Comparison of ENCODE assay signal across 25 mouse cellular contexts in the genomic region with DNA sequence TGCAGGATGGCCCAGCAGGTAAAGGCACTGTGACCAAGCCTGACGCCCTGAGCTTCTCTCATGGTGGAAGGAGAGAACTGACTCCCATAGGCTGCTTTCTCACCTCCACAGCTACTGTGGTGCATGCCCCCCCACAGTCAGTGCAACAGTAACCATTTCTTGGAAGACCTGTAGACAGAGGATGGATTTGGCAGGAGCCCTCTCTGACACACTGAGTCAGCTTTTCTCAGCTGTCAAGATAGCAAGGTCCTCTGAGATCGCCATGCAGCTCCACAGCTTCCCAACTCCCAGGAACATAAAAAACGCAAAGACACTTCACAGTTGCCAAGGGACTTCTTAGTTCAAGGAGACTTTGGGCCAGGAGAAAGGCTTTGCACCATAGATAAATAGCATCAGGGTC. TPM values are rescaled to one million over a fixed set of nuclear protein-coding genes. Genes with fewer than 3 reads are reported as not detected.
DNase-seq lines count a peak whose midpoint lies in the region.
"Had no signal": no experiment of that assay in that cellular context is flagged by ENCODE, and none has a peak within 500 bp of the region (broad histone marks: within the 10 kb centered on the region; RNA-seq: fewer than 3 reads in every experiment).

No protein-coding gene starts in this region.

- H3K36me3 ChIP-seq in heart, embryonic 10.5 days = no peaks in the 10 kb centered on the region
- H3K36me3 ChIP-seq: heart, embryonic 15.5 days had no signal

- peak; percentile 52 for DNase-seq in adrenal gland, adult 8-10 months
- no peak for DNase-seq in adrenal gland, postnatal 25 days
- no peak for DNase-seq in heart, embryonic 10.5 days (ENCODE audit: low spot score)
- DNase-seq in heart, adult 9 months (ENCODE audit: low spot score in 2 of 2) = no peak
- DNase-seq in testis, postnatal 14 days (ENCODE audit: low spot score) = peak; percentile 58
- no peak for DNase-seq in testis, postnatal 10 days (ENCODE audit: low spot score)
- peak; percentile 51 to 58 for DNase-seq in adrenal gland, postnatal 36 days
- no peak for DNase-seq in cerebellum, adult 18-20 months
- DNase-seq: cerebellum, adult 9-10 months; cerebellum, postnatal 14 days; gastrocnemius, postnatal 10 days; gastrocnemius, postnatal 36 days; heart, adult 2 months; heart, postnatal 10 days; heart, postnatal 36 days; kidney, adult 2 months had no signal

- 64% methylated on average over 3 of the region's 3 CpGs for WGBS in heart, embryonic 10.5 days

- no peaks in the 10 kb centered on the region for H3K9me3 ChIP-seq in heart, embryonic 10.5 days
- H3K9me3 ChIP-seq: forebrain, embryonic 10.5 days; forebrain, embryonic 13.5 days; heart, embryonic 12.5 days; heart, embryonic 15.5 days; hindbrain, embryonic 10.5 days had no signal

- H3K27ac ChIP-seq in heart, embryonic 10.5 days = 0 out of 2 replicates have a peak overlapping the region, but pooled peaks have one; percentile 5
- H3K27ac ChIP-seq: forebrain, embryonic 10.5 days; forebrain, embryonic 13.5 days; heart, adult 2 months; heart, embryonic 15.5 days; hindbrain, embryonic 10.5 days; hindbrain, embryonic 14.5 days had no signal

- peaks cover 61% of the 10 kb centered on the region for H3K4me1 ChIP-seq in heart, embryonic 10.5 days

- H3K4me3 ChIP-seq in heart, embryonic 10.5 days = no peak overlapping the region
- H3K4me3 ChIP-seq: forebrain, embryonic 10.5 days; forebrain, embryonic 13.5 days; heart, adult 2 months; heart, embryonic 12.5 days; heart, embryonic 15.5 days; hindbrain, embryonic 10.5 days had no signal

- no peaks in the 10 kb centered on the region for H3K27me3 ChIP-seq in heart, embryonic 10.5 days (ENCODE audit: insufficient read depth, poor library complexity, severe bottlenecking)
- H3K27me3 ChIP-seq: forebrain, embryonic 13.5 days; heart, embryonic 12.5 days; heart, embryonic 15.5 days; Patski had no signal

RNA-seq across cellular contexts. Expression of a gene that starts 18.3 kb away (rescaled TPM):
- total RNA-seq in adrenal gland, adult 8-10 months (2022) = 10 to 100 TPM; 27.3 to 35.8 (median 30.6) TPM
- total RNA-seq in adrenal gland, postnatal 25 days (2021) = 22.3 and 24.9 TPM in 2 replicates
- 15.6 and 15.7 TPM in 2 replicates for polyA plus RNA-seq in heart, embryonic 10.5 days (2016; fragmentation: Nextera tagmentation; extraction: Ambion mirVana)
- total RNA-seq in adrenal gland, postnatal 36 days (2021) = 10 to 100 TPM; 23.6 to 24.4 TPM

RNA-seq across cellular contexts. Expression of a gene that starts 19.1 kb away (rescaled TPM):
- total RNA-seq in adrenal gland, adult 8-10 months (2022) = 10 to 100 TPM; 25.3 to 52.7 (median 36.5) TPM
- total RNA-seq in adrenal gland, postnatal 25 days (2021) = 23.9 and 28.8 TPM in 2 replicates
- 13.0 and 15.8 TPM in 2 replicates for polyA plus RNA-seq in heart, embryonic 10.5 days (2016; fragmentation: Nextera tagmentation; extraction: Ambion mirVana)
- 10 to 100 TPM; 21.8 to 25.7 TPM for total RNA-seq in adrenal gland, postnatal 36 days (2021)

RNA-seq across cellular contexts. Expression of a gene that starts 28.7 kb away (rescaled TPM):
- 10 to 100 TPM; 27.2 to 44.6 (median 31.0) TPM for total RNA-seq in adrenal gland, adult 8-10 months (2022)
- total RNA-seq in adrenal gland, postnatal 25 days (2021) = 10.1 and 10.2 TPM in 2 replicates
- polyA plus RNA-seq in heart, embryonic 10.5 days (2016; fragmentation: Nextera tagmentation; extraction: Ambion mirVana) = 1.2 and 3.6 TPM in 2 replicates
- 10 to 100 TPM in 1 of 2 experiments, 1 to 10 TPM in 1; 9.5 to 11.3 TPM for total RNA-seq in adrenal gland, postnatal 36 days (2021)
- total RNA-seq: gastrocnemius, adult 18-20 months; gastrocnemius, postnatal 36 days; granulocyte monocyte progenitor cell, adult 5-6 weeks; heart, adult 2 months; heart, postnatal 10 days; heart, postnatal 36 days had no signal

RNA-seq across cellular contexts. Expression of a gene that starts 34.5 kb away (rescaled TPM):
- total RNA-seq in adrenal gland, adult 8-10 months (2022) = 1 to 10 TPM in 1 of 4 experiments, under 1 TPM in 2, not detected in 1; 0.51 to 1.5 (median 0.59) TPM
- 0.18 TPM in 1 of 2 replicates, not detected in the other for total RNA-seq in adrenal gland, postnatal 25 days (2021)
- 1.8 and 3.2 TPM in 2 replicates for polyA plus RNA-seq in heart, embryonic 10.5 days (2016; fragmentation: Nextera tagmentation; extraction: Ambion mirVana)
- under 1 TPM; 0.23 to 0.95 TPM for total RNA-seq in adrenal gland, postnatal 36 days (2021)
- total RNA-seq: granulocyte monocyte progenitor cell, adult 5-6 weeks had no signal

RNA-seq across cellular contexts. Expression of a gene that starts 48.1 kb away (rescaled TPM):
- total RNA-seq in adrenal gland, adult 8-10 months (2022) = 100 to 1,000 TPM; 126 to 165 (median 148) TPM
- 141 and 158 TPM in 2 replicates for total RNA-seq in adrenal gland, postnatal 25 days (2021)
- 127 and 128 TPM in 2 replicates for polyA plus RNA-seq in heart, embryonic 10.5 days (2016; fragmentation: Nextera tagmentation; extraction: Ambion mirVana)
- total RNA-seq in adrenal gland, postnatal 36 days (2021) = 100 to 1,000 TPM; 144 to 154 TPM

Comparison
In these comparisons a context has a peak if more than half of its experiments do, and no peak if none do; other contexts are left out.
1. DNase-seq: peak in adrenal gland, adult 8-10 months (single experiment), testis, postnatal 14 days (single experiment) and adrenal gland, postnatal 36 days (2 of 2); none in adrenal gland, postnatal 25 days (single experiment), heart, embryonic 10.5 days (single experiment), heart, adult 9 months (0 of 2), testis, postnatal 10 days (single experiment) and cerebellum, adult 18-20 months (0 of 2).